Mouse (Mus musculus) spleen, adult 12 weeks (tissue): ENCODE measurements at regions not wholly inside any gene's neighbourhood (a gene's known extent, or its start where the extent isn't known, plus 50 kb on each side); places are given as distances from the start of the nearest gene placed in this dataset.

Experiments
- DNase-seq: peaks from one replicate; pipeline ENCODE4 v3.0.0; 2022; ENCODE audit warnings: low spot score

- DNase-seq, result no peak
Measured at GRCm38 (mm10) chr4:45713046-45713706, 85.6 kb upstream of the Aldh1b1 start.

- no peak for DNase-seq
Measured at GRCm38 (mm10) chr4:45703997-45704396, 94.8 kb upstream of the Aldh1b1 start.

GRCm38 (mm10) chr4:45699601-45700000 lies 99.2 kb upstream of the Aldh1b1 start:
- DNase-seq, result no peak

GRCm38 (mm10) chr4:45695239-45695638 lies 103.6 kb upstream of the Aldh1b1 start:
- no peak for DNase-seq

- DNase-seq, result no peak
Measured at GRCm38 (mm10) chr4:45689991-45690916, 108.6 kb upstream of the Aldh1b1 start.

- DNase-seq, result no peak
Measured at GRCm38 (mm10) chr4:45689572-45689971, 109.2 kb upstream of the Aldh1b1 start.

GRCm38 (mm10) chr4:45688233-45688632 lies 110.6 kb upstream of the Aldh1b1 start:
- DNase-seq, result no peak

GRCm38 (mm10) chr4:45685031-45685430 lies 113.8 kb upstream of the Aldh1b1 start:
- no peak for DNase-seq

- no peak for DNase-seq
Measured at GRCm38 (mm10) chr4:45683205-45683604, 115.6 kb upstream of the Aldh1b1 start.

- no peak for DNase-seq
Measured at GRCm38 (mm10) chr4:45682746-45683145, 116.1 kb upstream of the Aldh1b1 start.

- no peak for DNase-seq
Measured at GRCm38 (mm10) chr4:45676137-45676536, 122.7 kb upstream of the Aldh1b1 start.

- no peak for DNase-seq
Measured at GRCm38 (mm10) chr4:45674291-45674690, 124.5 kb upstream of the Aldh1b1 start.

GRCm38 (mm10) chr4:45673081-45673819 lies 125.6 kb upstream of the Aldh1b1 start:
- no peak for DNase-seq

GRCm38 (mm10) chr4:45672262-45673076 lies 126.4 kb upstream of the Aldh1b1 start:
- no peak for DNase-seq

GRCm38 (mm10) chr4:45664372-45664771 lies 132.1 kb upstream of the Shb start:
- no peak for DNase-seq

- DNase-seq, result no peak
Measured at GRCm38 (mm10) chr4:45657350-45657978, 125.2 kb upstream of the Shb start.

GRCm38 (mm10) chr4:45655780-45656179 lies 123.5 kb upstream of the Shb start:
- no peak for DNase-seq

GRCm38 (mm10) chr4:45654804-45655155 lies 122.5 kb upstream of the Shb start:
- no peak for DNase-seq

GRCm38 (mm10) chr4:45654019-45654803 lies 121.9 kb upstream of the Shb start:
- no peak for DNase-seq

- DNase-seq, result no peak
Measured at GRCm38 (mm10) chr4:45648884-45649577, 116.8 kb upstream of the Shb start.
